Mouse (Mus musculus) cerebellum, adult 9-10 months (tissue): Measurements from ENCODE around the gene Tspan9.

Source experiments
- DNase-seq: peaks from one replicate; pipeline ENCODE4 v3.0.0; 2022

The Tspan9 gene

GRCm38 (mm10) chr6:128099871-128100270 is 43.5 kb downstream of the Tspan9 start:
- no peak for DNase-seq

GRCm38 (mm10) chr6:128099190-128099589 is 44.2 kb downstream of the Tspan9 start:
- no peak for DNase-seq

- DNase-seq = no peak
Observed at GRCm38 (mm10) chr6:128096521-128096920, 46.9 kb downstream of the Tspan9 start.

- no peak for DNase-seq
Observed at GRCm38 (mm10) chr6:128095906-128096305, 47.5 kb downstream of the Tspan9 start.

- peak; percentile 72 for DNase-seq
Observed at GRCm38 (mm10) chr6:128095131-128095530, 48.3 kb downstream of the Tspan9 start.

GRCm38 (mm10) chr6:128093856-128094628 is 49.4 kb downstream of the Tspan9 start:
- DNase-seq = no peak

- no peak for DNase-seq
Observed at GRCm38 (mm10) chr6:128092621-128093020, 50.8 kb downstream of the Tspan9 start.

- DNase-seq = no peak
Observed at GRCm38 (mm10) chr6:128091833-128092166, 51.6 kb downstream of the Tspan9 start.

GRCm38 (mm10) chr6:128090985-128091832 is 52.2 kb downstream of the Tspan9 start:
- peak; percentile 87 for DNase-seq

- peak; percentile 57 for DNase-seq
Observed at GRCm38 (mm10) chr6:128089770-128090702, 53.4 kb downstream of the Tspan9 start.

- peak; percentile 53 for DNase-seq
Observed at GRCm38 (mm10) chr6:128088746-128089523, 54.5 kb downstream of the Tspan9 start.

GRCm38 (mm10) chr6:128085488-128086066 is 57.8 kb downstream of the Tspan9 start:
- DNase-seq = no peak

- DNase-seq = no peak
Observed at GRCm38 (mm10) chr6:128083305-128083704, 60.1 kb downstream of the Tspan9 start.

GRCm38 (mm10) chr6:128081781-128082180 is 61.6 kb downstream of the Tspan9 start:
- DNase-seq = no peak

- peak; percentile 99 for DNase-seq
Observed at GRCm38 (mm10) chr6:128081293-128081692, 62.1 kb downstream of the Tspan9 start.

- DNase-seq = no peak
Observed at GRCm38 (mm10) chr6:128079576-128080224, 63.7 kb downstream of the Tspan9 start.

GRCm38 (mm10) chr6:128078508-128078907 is 64.9 kb downstream of the Tspan9 start:
- DNase-seq = no peak

GRCm38 (mm10) chr6:128076104-128077020 is 67.0 kb downstream of the Tspan9 start:
- no peak for DNase-seq

GRCm38 (mm10) chr6:128075453-128076003 is 67.9 kb downstream of the Tspan9 start:
- DNase-seq = no peak
